Mouse (Mus musculus) lung, embryonic 14.5 days (tissue): Measurements from ENCODE around the gene Slc2a5. TPM values are rescaled to one million over a fixed set of nuclear protein-coding genes. Genes with fewer than 3 reads are reported as not detected.

ENCODE experiments used
- ATAC-seq: fragments of 200-750 bp; cut with Nextera tagmentation; 2 replicates; pipeline ENCODE4 v1.8.0; 2017; ENCODE audit warnings: mild to moderate bottlenecking, moderate TSS enrichment, moderate library complexity; ENCODE audit not compliant: insufficient read depth
- DNase-seq: peaks from one replicate; pipeline ENCODE4 v3.0.0-alpha.2; 2015
- H3K27ac ChIP-seq: fragments of 300-500 bp; sonication (generic); 2 replicates; pipeline ENCODE4 v1.5.1; 2014; ENCODE audit warnings: low read depth, mild to moderate bottlenecking, moderate library complexity
- H3K27me3 ChIP-seq: fragments of 300-500 bp; sonication (generic); 2 replicates; pipeline ENCODE4 v1.6.1; 2014; ENCODE audit warnings: low read length, control low read depth; ENCODE audit not compliant: insufficient read depth
- H3K36me3 ChIP-seq: fragments of 300-500 bp; sonication (generic); 2 replicates; pipeline ENCODE4 v1.6.1; 2014; ENCODE audit warnings: control low read depth; ENCODE audit not compliant: insufficient read depth
- H3K4me1 ChIP-seq: fragments of 300-500 bp; sonication (generic); 2 replicates; pipeline ENCODE4 v1.6.1; 2014; ENCODE audit warnings: antibody characterized with exemption, control low read depth; ENCODE audit not compliant: insufficient read depth
- H3K4me2 ChIP-seq: fragments of 300-500 bp; sonication (generic); 2 replicates; pipeline ENCODE4 v1.6.1; 2014; ENCODE audit warnings: mild to moderate bottlenecking
- H3K4me3 ChIP-seq: fragments of 300-500 bp; sonication (generic); 2 replicates; pipeline ENCODE4 v1.5.1; 2014; ENCODE audit warnings: low read depth, low read length
- H3K9ac ChIP-seq: fragments of 300-500 bp; sonication (generic); 2 replicates; pipeline ENCODE4 v1.6.1; 2014
- H3K9me3 ChIP-seq: fragments of 300-500 bp; sonication (generic); 2 replicates; pipeline ENCODE4 v1.6.1; 2016; ENCODE audit warnings: low read depth, low read length, control low read depth
- CTCF ChIP-seq: IDR thresholded peaks from 2 replicates; pipeline ENCODE4 v1.5.1; 2016; ENCODE audit warnings: antibody characterized with exemption, low read depth
- WGBS: fragments of 180-500 bp; shearing (Covaris S2); extraction: QIAGEN DNeasy Blood & Tissue Kit; methylation state at CpG from one replicate; pipeline ENCODE4 v1.1.7; 2014; 5-methylcytosine and 5-hydroxymethylcytosine counted together
- polyA plus RNA-seq: library from polyadenylated mRNA; unstranded; fragments of >200 nt; fragmentation: Nextera tagmentation; extraction: Ambion mirVana; gene quantifications from 2 replicates; pipeline ENCODE4 v1.2.1, GENCODE M21; 2014

Gene Slc2a5
- 0.60 and 0.70 TPM in 2 replicates for polyA plus RNA-seq

- H3K36me3 ChIP-seq, result no peaks in the 10 kb centered on the region
- H3K9ac ChIP-seq, result no peak within 1 kb of the TSS; the same call in 1 of the 2 replicates
- WGBS, result 9% methylated on average over 15 of the region's 15 CpGs
- DNase-seq, result peak; percentile 31
- H3K4me1 ChIP-seq, result 0 out of 2 replicates have a peak, but pooled peaks cover 10% of the 10 kb centered on the region
- TF ChIP-seq CTCF, result no peak
- ATAC-seq, result no peak
- H3K27ac ChIP-seq, result no peak within 1 kb of the TSS
- 0 out of 2 replicates have a peak within 1 kb of the TSS, but pooled peaks have one; percentile 3 for H3K4me3 ChIP-seq
- H3K4me2 ChIP-seq, result peak within 1 kb of the TSS; percentile 50
- no peaks in the 10 kb centered on the region for H3K27me3 ChIP-seq
- H3K9me3 ChIP-seq, result no peaks in the 10 kb centered on the region
These were observed at the start of gene Slc2a5 for GRCm38 (mm10) chr4:150119055-150119454. Gene Slc2a5, plus strand, starts transcription at chr4:150119283.

GRCm38 (mm10) chr4:150070136-150070535 is 48.9 kb upstream of the Slc2a5 start:
- no peaks in the 10 kb centered on the region for H3K9me3 ChIP-seq
- peaks cover 3% of the 10 kb centered on the region; the same call in 1 of the 2 replicates for H3K36me3 ChIP-seq
- no peaks in the 10 kb centered on the region for H3K4me1 ChIP-seq
- ATAC-seq (peak; percentile 53; the same call in 1 of the 2 replicates), DNase-seq (peak; percentile 60)
- TF ChIP-seq CTCF, result no peak
- H3K27ac ChIP-seq, result peak overlapping the region; percentile 36; the same call in 1 of the 2 replicates
- H3K27me3 ChIP-seq, result no peaks in the 10 kb centered on the region
- H3K9ac ChIP-seq, result no peak overlapping the region
- no peak overlapping the region for H3K4me2 ChIP-seq
- no peak overlapping the region for H3K4me3 ChIP-seq
- 17% methylated on average over 8 of the region's 8 CpGs for WGBS

- DNase-seq (no peak), ATAC-seq (no peak)
- H3K9ac ChIP-seq, result no peak overlapping the region
- WGBS, result 52% methylated on average over 15 of the region's 15 CpGs
- H3K27ac ChIP-seq, result no peak overlapping the region
- H3K4me2 ChIP-seq, result no peak overlapping the region
- peaks cover 3% of the 10 kb centered on the region; the same call in 1 of the 2 replicates for H3K36me3 ChIP-seq
- H3K9me3 ChIP-seq, result no peaks in the 10 kb centered on the region
- no peak overlapping the region for H3K4me3 ChIP-seq
- no peaks in the 10 kb centered on the region for H3K27me3 ChIP-seq
- H3K4me1 ChIP-seq, result no peaks in the 10 kb centered on the region
- no peak for TF ChIP-seq CTCF
These were observed 46.5 kb upstream of the Slc2a5 start for GRCm38 (mm10) chr4:150072416-150073101.

GRCm38 (mm10) chr4:150073102-150073473 is 46.0 kb upstream of the Slc2a5 start:
- H3K36me3 ChIP-seq, result peaks cover 3% of the 10 kb centered on the region; the same call in 1 of the 2 replicates
- H3K4me2 ChIP-seq, result no peak overlapping the region
- H3K9ac ChIP-seq, result no peak overlapping the region
- peak; percentile 83 for TF ChIP-seq CTCF
- H3K27me3 ChIP-seq, result no peaks in the 10 kb centered on the region
- H3K27ac ChIP-seq, result no peak overlapping the region
- no peaks in the 10 kb centered on the region for H3K4me1 ChIP-seq
- DNase-seq, result peak; percentile 74
- WGBS, result 21% methylated on average over 8 of the region's 8 CpGs
- no peak for ATAC-seq
- no peaks in the 10 kb centered on the region for H3K9me3 ChIP-seq
- H3K4me3 ChIP-seq, result no peak overlapping the region

GRCm38 (mm10) chr4:150075350-150075749 is 43.7 kb upstream of the Slc2a5 start:
- H3K4me3 ChIP-seq, result no peak overlapping the region
- peak overlapping the region; percentile 19 for H3K27ac ChIP-seq

GRCm38 (mm10) chr4:150076147-150076546 is 42.9 kb upstream of the Slc2a5 start:
- Histone ChIP-seq H3K36me3 (no peaks in the 10 kb centered on the region), H3K9me3 (no peaks in the 10 kb centered on the region), H3K9ac (no peak overlapping the region), H3K4me3 (no peak overlapping the region), H3K4me1 (no peaks in the 10 kb centered on the region), H3K27ac (peak overlapping the region; percentile 19), H3K4me2 (no peak overlapping the region), H3K27me3 (no peaks in the 10 kb centered on the region)
- TF ChIP-seq CTCF, result no peak
- DNase-seq (peak; percentile 81), ATAC-seq (peak; percentile 33)
- WGBS, result 33% methylated on average over 18 of the region's 18 CpGs

More at GRCm38 (mm10) chr4:150075350-150075749, 43.7 kb upstream of the Slc2a5 start:
- no peak for TF ChIP-seq CTCF
- H3K27me3 ChIP-seq, result no peaks in the 10 kb centered on the region
- no peak for ATAC-seq
- no peak overlapping the region for H3K4me2 ChIP-seq
- H3K9ac ChIP-seq, result no peak overlapping the region
- no peaks in the 10 kb centered on the region for H3K9me3 ChIP-seq
- DNase-seq, result no peak
- 77% methylated on average over 7 of the region's 7 CpGs for WGBS
- no peaks in the 10 kb centered on the region for H3K36me3 ChIP-seq
- H3K4me1 ChIP-seq, result no peaks in the 10 kb centered on the region

GRCm38 (mm10) chr4:150078646-150079045 is 40.4 kb upstream of the Slc2a5 start:
- ATAC-seq, result no peak
- Histone ChIP-seq H3K36me3 (no peaks in the 10 kb centered on the region), H3K4me2 (no peak overlapping the region), H3K27me3 (no peaks in the 10 kb centered on the region), H3K27ac (peak overlapping the region; percentile 50; the same call in 1 of the 2 replicates), H3K9ac (no peak overlapping the region), H3K4me1 (no peaks in the 10 kb centered on the region), H3K4me3 (no peak overlapping the region), H3K9me3 (no peaks in the 10 kb centered on the region)
- no peak for DNase-seq
- no peak for TF ChIP-seq CTCF
- 69% methylated on average over 2 of the region's 2 CpGs for WGBS
